Mouse (Mus musculus): Measurements from ENCODE around the gene Rtkn. TPM values are rescaled to one million over a fixed set of nuclear protein-coding genes. Genes with fewer than 3 reads are reported as not detected.

The Rtkn gene
- total and polyA plus RNA-seq, 3 experiments = 0.47 to 1.3 (median 0.68) TPM

DNA sequence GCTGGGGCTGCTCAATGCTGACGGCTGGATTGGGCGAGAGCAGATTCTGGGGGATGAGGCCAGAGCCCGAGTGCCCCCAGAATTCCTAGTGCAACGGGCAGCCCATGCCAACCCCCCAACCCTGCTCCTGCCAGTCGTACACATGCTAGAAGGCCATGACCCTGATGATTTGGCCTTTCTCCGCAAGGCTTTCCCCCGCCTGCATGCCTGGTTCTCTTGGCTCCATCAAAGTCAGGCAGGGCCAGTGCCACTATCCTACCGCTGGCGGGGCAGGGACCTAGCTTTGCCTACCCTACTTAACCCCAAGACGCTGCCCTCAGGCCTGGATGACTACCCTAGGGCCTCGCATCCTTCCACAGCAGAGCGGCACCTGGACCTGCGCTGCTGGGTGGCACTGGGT, 17.6 kb upstream of the Rtkn start:
- TF ChIP-seq EP300 (IDR thresholded peaks at IDR 0.05; ENCODE audit: low read length) (no peak), IRF4 (IDR thresholded peaks at IDR 0.05; ENCODE audit: low read depth, low read length) (no peak), UBTF (IDR thresholded peaks at IDR 0.05; ENCODE audit: low read depth, low read length) (no peak), MEF2A (IDR thresholded peaks at IDR 0.05; ENCODE audit: borderline replicate concordance, low read depth, low read length) (no peak), MAFK (IDR thresholded peaks at IDR 0.05; ENCODE audit: insufficient replicate concordance, low read length) (no peak), E2F4 (IDR thresholded peaks at IDR 0.05; ENCODE audit: insufficient replicate concordance, low read depth, low read length) (no peak), TCF12 (IDR thresholded peaks at IDR 0.05; ENCODE audit: low read depth, low read length) (no peak), USF2 (conservative IDR thresholded peaks at IDR 0.05; ENCODE audit: low read depth, low read length) (no peak), ELF1 (IDR thresholded peaks at IDR 0.05; ENCODE audit: low read depth, low read length) (no peak), POLR2AphosphoS2 (IDR thresholded peaks at IDR 0.05; ENCODE audit: low read depth, low read length) (no peak), MXI1 (IDR thresholded peaks at IDR 0.05; ENCODE audit: low read depth, low read length) (no peak), KAT2A (IDR thresholded peaks at IDR 0.05; ENCODE audit: insufficient replicate concordance, low read length) (no peak), HCFC1 (IDR thresholded peaks at IDR 0.05; ENCODE audit: low read depth, low read length) (no peak), MAX (IDR thresholded peaks at IDR 0.05; ENCODE audit: low read length) (no peak), JUND (conservative IDR thresholded peaks at IDR 0.05; ENCODE audit: low read depth, low read length) (no peak)
- Histone ChIP-seq H3K27me3 (replicated peaks) (no peaks in the 10 kb centered on the region), H3K36me3 (replicated peaks in 1 of 2; ENCODE audit: control insufficient read depth in 1 of 2, insufficient read depth in 1 of 2, low read length in 1 of 2) (peaks cover 15 to 30% of the 10 kb centered on the region in 2 experiments), H3K27ac (ENCODE audit: insufficient read depth, low read depth) (no peak overlapping the region), H3K4me2 (ENCODE audit: insufficient read depth, low read depth, poor library complexity, severe bottlenecking) (no peak overlapping the region), H3K4me1 (ENCODE audit: control insufficient read depth in 1 of 2, insufficient read depth in 2 of 2) (peaks cover 30 to 74% of the 10 kb centered on the region in 2 experiments), H3K4me3 (replicated peaks in 1 of 3; ENCODE audit: low read depth in 2 of 3, low read length in 2 of 3, poor library complexity in 1 of 3) (no peak overlapping the region), H3K9ac (ENCODE audit: insufficient read depth, low read depth) (no peak overlapping the region), H3K79me2 (replicated peaks; ENCODE audit: control insufficient read depth, extremely low read depth, insufficient read depth, poor library complexity, severe bottlenecking) (peaks cover 22% of the 10 kb centered on the region), H3K9me3 (replicated peaks; ENCODE audit: low read length) (no peaks in the 10 kb centered on the region)
- dilution Hi-C loops (cut with MboI; ENCODE audit: extremely low pct_ligation_motif_present, extremely low pct_unique_long_range_greater_than_20kb, low sequenced_read_pairs) = no loop called here
- in situ Hi-C loops (cut with MboI; ENCODE audit: low pct_ligation_motif_present, low pct_unique_long_range_greater_than_20kb, low sequenced_read_pairs) = loop anchor here (5.0 kb wide), 1 partner anchor 40 kb away; the partner anchor contains the start of genes 1700003E16Rik and Wdr54
- DNase-seq (ENCODE audit: extremely low read depth) = no peak

DNA sequence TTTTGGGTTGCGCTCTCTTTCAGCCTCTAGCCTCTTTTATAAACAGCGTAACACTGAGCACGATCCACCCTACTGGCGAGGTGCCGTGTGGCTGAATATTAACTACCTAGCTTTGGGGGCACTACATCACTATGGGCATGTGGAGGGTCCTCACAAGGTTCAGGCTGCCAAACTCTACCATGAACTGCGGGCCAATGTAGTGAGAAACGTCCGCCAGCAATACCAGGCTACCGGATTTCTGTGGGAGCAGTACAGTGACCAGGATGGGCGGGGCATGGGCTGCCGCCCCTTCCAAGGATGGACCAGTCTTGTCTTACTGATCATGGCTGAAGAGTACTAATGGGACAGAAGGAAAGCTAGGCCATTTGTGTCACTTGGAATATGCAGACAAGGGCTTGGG, 16.9 kb upstream of the Rtkn start:
- in situ Hi-C loops (cut with MboI; ENCODE audit: low pct_ligation_motif_present, low pct_unique_long_range_greater_than_20kb, low sequenced_read_pairs) = loop anchor here (5.0 kb wide), 1 partner anchor 39 kb away; the partner anchor contains the start of genes 1700003E16Rik and Wdr54
- dilution Hi-C loops (cut with MboI; ENCODE audit: extremely low pct_ligation_motif_present, extremely low pct_unique_long_range_greater_than_20kb, low sequenced_read_pairs) = no loop called here

More for the DNA sequence above, 16.9 kb upstream of the Rtkn start:
- Histone ChIP-seq H3K4me3 (replicated peaks in 1 of 3; ENCODE audit: low read depth in 2 of 3, low read length in 2 of 3, poor library complexity in 1 of 3) (no peak overlapping the region), H3K27ac (ENCODE audit: insufficient read depth, low read depth) (no peak overlapping the region), H3K36me3 (replicated peaks in 1 of 2; ENCODE audit: control insufficient read depth in 1 of 2, insufficient read depth in 1 of 2, low read length in 1 of 2) (peaks cover 18 to 35% of the 10 kb centered on the region in 2 experiments), H3K4me2 (ENCODE audit: insufficient read depth, low read depth, poor library complexity, severe bottlenecking) (no peak overlapping the region), H3K79me2 (replicated peaks; ENCODE audit: control insufficient read depth, extremely low read depth, insufficient read depth, poor library complexity, severe bottlenecking) (peaks cover 22% of the 10 kb centered on the region), H3K9ac (ENCODE audit: insufficient read depth, low read depth) (no peak overlapping the region), H3K9me3 (replicated peaks; ENCODE audit: low read length) (no peaks in the 10 kb centered on the region), H3K4me1 (ENCODE audit: control insufficient read depth in 1 of 2, insufficient read depth in 2 of 2) (peaks cover 30 to 78% of the 10 kb centered on the region in 2 experiments), H3K27me3 (replicated peaks) (no peaks in the 10 kb centered on the region)
- TF ChIP-seq CHD2 (IDR thresholded peaks at IDR 0.05; ENCODE audit: low read length) (0 out of 2 replicates have a peak, but pooled peaks have one; percentile 16), MAZ (IDR thresholded peaks at IDR 0.05; ENCODE audit: low read depth, low read length) (no peak)
- DNase-seq (ENCODE audit: extremely low read depth) = no peak

All from CH12.LX (cell line).